Mouse (Mus musculus) small intestine, adult 2 months (tissue): ENCODE data around the gene Maml2. TPM values are rescaled to one million over a fixed set of nuclear protein-coding genes. Genes with fewer than 3 reads are reported as not detected.
A peak's percentile ranks its signal among the peaks of the same experiment; 100 is the strongest.

Experiments
- H3K27ac ChIP-seq: fragments of 200-500 bp; 2 replicates; pipeline ENCODE4 v1.5.1; 2012; ENCODE audit warnings: low read depth, low read length, control low read depth, inconsistent platforms; ENCODE audit not compliant: insufficient read depth
- H3K27me3 ChIP-seq: fragments of 200-500 bp; 2 replicates; pipeline ENCODE4 v1.6.1; 2012; ENCODE audit warnings: mild to moderate bottlenecking, moderate library complexity, low read length, inconsistent platforms; ENCODE audit not compliant: control insufficient read depth, insufficient read depth
- H3K36me3 ChIP-seq: fragments of 200-500 bp; 2 replicates; pipeline ENCODE4 v1.6.1; 2012; ENCODE audit warnings: mild to moderate bottlenecking, low read length, control low read depth, inconsistent platforms; ENCODE audit not compliant: control insufficient read depth, insufficient read depth
- H3K4me1 ChIP-seq: fragments of 200-500 bp; 2 replicates; pipeline ENCODE4 v1.6.1; 2012; ENCODE audit warnings: low read length, inconsistent platforms, mixed read lengths; ENCODE audit not compliant: control insufficient read depth, insufficient read depth, insufficient read length
- H3K4me3 ChIP-seq: fragments of 200-500 bp; 2 replicates; pipeline ENCODE4 v1.5.1; 2012; ENCODE audit warnings: low read depth, mild to moderate bottlenecking, control low read depth, inconsistent platforms, low read length, moderate library complexity
- CTCF ChIP-seq: fragments of 200-500 bp; IDR thresholded peaks from 2 replicates; pipeline ENCODE4 v1.5.1; 2012; ENCODE audit warnings: low read depth, mild to moderate bottlenecking, control low read depth, inconsistent platforms, low read length, moderate library complexity, mixed read lengths; ENCODE audit not compliant: insufficient replicate concordance, insufficient read length; ENCODE audit errors: extremely low read depth
- POLR2A ChIP-seq: fragments of 200-500 bp; IDR thresholded peaks from 2 replicates; pipeline ENCODE4 v1.6.1; 2012; ENCODE audit warnings: low read depth, mild to moderate bottlenecking, control low read depth, inconsistent platforms, low read length, moderate library complexity
- WGBS: fragments of 180-500 bp; shearing (Covaris S2); methylation state at CpG from one replicate; pipeline ENCODE4 v1.1.7; 2018; 5-methylcytosine and 5-hydroxymethylcytosine counted together
- polyA plus RNA-seq: library from polyadenylated mRNA; depleted of rRNA; stranded (reverse); fragments of >200 nt; gene quantifications from 2 replicates; pipeline ENCODE4 v1.2.3, GENCODE M21; 2012

Maml2 gene
- polyA plus RNA-seq, 1 experiment = 2.8 TPM

GRCm38 (mm10) chr9:13671125-13671769 is 373.5 kb downstream of the Maml2 start:
- no peak overlapping the region for H3K27ac ChIP-seq
- no peaks in the 10 kb centered on the region for H3K36me3 ChIP-seq
- WGBS = 85% methylated on average over 3 of the region's 3 CpGs
- TF ChIP-seq CTCF (no peak), POLR2A (no peak)
- H3K27me3 ChIP-seq = no peaks in the 10 kb centered on the region
- no peak overlapping the region for H3K4me3 ChIP-seq
- no peaks in the 10 kb centered on the region for H3K4me1 ChIP-seq

GRCm38 (mm10) chr9:13673304-13673703 is 375.5 kb downstream of the Maml2 start:
- no peaks in the 10 kb centered on the region for H3K27me3 ChIP-seq
- WGBS = 69% methylated on average over 2 of the region's 2 CpGs
- H3K36me3 ChIP-seq = no peaks in the 10 kb centered on the region
- H3K4me1 ChIP-seq = no peaks in the 10 kb centered on the region
- H3K4me3 ChIP-seq = no peak overlapping the region
- no peak overlapping the region for H3K27ac ChIP-seq
- TF ChIP-seq POLR2A (no peak), CTCF (no peak)

GRCm38 (mm10) chr9:13678026-13678425 is 380.3 kb downstream of the Maml2 start:
- 89% methylated on average over 2 of the region's 2 CpGs for WGBS
- TF ChIP-seq POLR2A (no peak), CTCF (no peak)
- no peaks in the 10 kb centered on the region for H3K36me3 ChIP-seq

GRCm38 (mm10) chr9:13679696-13680095 is 381.9 kb downstream of the Maml2 start:
- Histone ChIP-seq H3K4me1 (peaks cover 9% of the 10 kb centered on the region; the same call in 1 of the 2 replicates), H3K27ac (no peak overlapping the region), H3K27me3 (no peaks in the 10 kb centered on the region), H3K36me3 (no peaks in the 10 kb centered on the region), H3K4me3 (no peak overlapping the region)
- no peak for TF ChIP-seq POLR2A
- WGBS = 98% methylated on average over 2 of the region's 2 CpGs

More at GRCm38 (mm10) chr9:13678026-13678425, 380.3 kb downstream of the Maml2 start:
- Histone ChIP-seq H3K27ac (no peak overlapping the region), H3K27me3 (no peaks in the 10 kb centered on the region), H3K4me3 (no peak overlapping the region), H3K4me1 (peaks cover 9% of the 10 kb centered on the region; the same call in 1 of the 2 replicates)

GRCm38 (mm10) chr9:13681147-13681546 is 383.4 kb downstream of the Maml2 start:
- peaks cover 9% of the 10 kb centered on the region; the same call in 1 of the 2 replicates for H3K4me1 ChIP-seq
- 70% methylated on average over 8 of the region's 8 CpGs for WGBS
- H3K27ac ChIP-seq = peak overlapping the region; percentile 82
- no peak overlapping the region for H3K4me3 ChIP-seq
- no peaks in the 10 kb centered on the region for H3K36me3 ChIP-seq
- H3K27me3 ChIP-seq = no peaks in the 10 kb centered on the region
- no peak for TF ChIP-seq POLR2A
- TF ChIP-seq CTCF = no peak

- no peak for TF ChIP-seq POLR2A
- peak; percentile 41; the same call in 1 of the 2 replicates for TF ChIP-seq CTCF
- H3K4me1 ChIP-seq = peaks cover 9% of the 10 kb centered on the region; the same call in 1 of the 2 replicates
- H3K4me3 ChIP-seq = no peak overlapping the region
- peak overlapping the region; percentile 82 for H3K27ac ChIP-seq
- H3K36me3 ChIP-seq = no peaks in the 10 kb centered on the region
- no peaks in the 10 kb centered on the region for H3K27me3 ChIP-seq
- 5% methylated on average over 8 of the region's 8 CpGs for WGBS
Observed at GRCm38 (mm10) chr9:13681581-13682038, 383.9 kb downstream of the Maml2 start.

- TF ChIP-seq POLR2A = no peak
- no peak for TF ChIP-seq CTCF
- 80% methylated on average over 6 of the region's 6 CpGs for WGBS
- no peak overlapping the region for H3K27ac ChIP-seq
- no peaks in the 10 kb centered on the region for H3K27me3 ChIP-seq
- no peaks in the 10 kb centered on the region for H3K36me3 ChIP-seq
- no peak overlapping the region for H3K4me3 ChIP-seq
- H3K4me1 ChIP-seq = peaks cover 10% of the 10 kb centered on the region; the same call in 1 of the 2 replicates
Observed at GRCm38 (mm10) chr9:13684327-13684934, 386.7 kb downstream of the Maml2 start.
